Mouse (Mus musculus) liver, embryonic 12.5 days (tissue): ENCODE data around the gene Baiap2l1. TPM values are rescaled to one million over a fixed set of nuclear protein-coding genes. Genes with fewer than 3 reads are reported as not detected.

Experiments used
- polyA plus RNA-seq: library from polyadenylated mRNA; unstranded; fragments of >200 nt; fragmentation: Nextera tagmentation; extraction: Ambion mirVana; gene quantifications from 2 replicates; pipeline ENCODE4 v1.2.1, GENCODE M21; 2016

Gene Baiap2l1
- polyA plus RNA-seq, 1 experiment from 2014 or later: 5.4 TPM

Other genes starting within 250 kb of the Baiap2l1 start
- gene Bhlha15, start 167.8 kb downstream of the Baiap2l1 start, polyA plus RNA-seq: 0.86 and 0.94 TPM in 2 replicates
- 4.8 TPM in 2 replicates for gene Tecpr1, start 134.5 kb downstream of the Baiap2l1 start, polyA plus RNA-seq
- 37.7 and 40.3 TPM in 2 replicates for gene Bri3, start 113.7 kb downstream of the Baiap2l1 start, polyA plus RNA-seq
- gene Nptx2, start 187.8 kb upstream of the Baiap2l1 start, polyA plus RNA-seq: 0.06 TPM in 1 of 2 replicates, not detected in the other